8 mouse cellular contexts compared by ENCODE assay signal in the genomic region with DNA sequence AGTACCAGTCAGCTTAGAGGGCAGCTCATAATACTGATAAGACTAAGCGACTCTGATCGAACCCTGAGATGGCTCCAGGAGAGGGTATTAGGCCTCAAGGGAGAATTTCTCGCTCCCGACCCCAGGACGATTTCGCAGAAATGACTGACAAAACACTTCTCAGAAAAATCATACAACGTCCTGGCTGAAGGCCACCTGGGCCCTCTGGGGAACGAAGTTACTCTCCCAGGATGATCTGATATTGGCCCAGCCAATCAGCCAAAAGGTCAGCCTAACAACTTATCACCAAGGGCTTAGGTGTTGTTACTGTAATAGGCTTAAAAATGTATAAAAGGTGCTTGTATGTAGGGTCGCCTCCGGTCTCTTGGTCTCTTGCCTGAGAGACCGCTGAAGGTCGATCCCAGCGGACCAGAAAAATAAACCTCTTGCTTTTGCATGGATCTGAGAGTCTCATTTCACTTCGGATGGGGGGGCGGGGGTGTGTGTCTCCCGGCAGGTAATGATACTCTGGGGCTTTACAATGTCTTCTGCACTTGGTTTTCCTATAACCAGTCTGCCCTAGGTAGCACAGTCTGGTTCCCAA. TPM values are rescaled to one million over a fixed set of nuclear protein-coding genes. Genes with fewer than 3 reads are reported as not detected.
A peak's percentile ranks its signal among the peaks of the same experiment; 100 is the strongest.
DNase-seq lines count a peak whose midpoint lies in the region; ATAC-seq and TF ChIP-seq lines count a peak whose summit lies in the region.

No protein-coding gene starts in this region.

- H3K27me3 ChIP-seq in heart, postnatal 0 days (ENCODE audit: control insufficient read depth, insufficient read depth, low read length) = no peaks in the 10 kb centered on the region
- H3K27me3 ChIP-seq in testis, adult 2 months (ENCODE audit: control insufficient read depth, insufficient read depth, low read length) = no peaks in the 10 kb centered on the region
- H3K27me3 ChIP-seq in kidney, postnatal 0 days (ENCODE audit: insufficient read depth, low read length) = no peaks in the 10 kb centered on the region
- H3K27me3 ChIP-seq in stomach, postnatal 0 days (ENCODE audit: control insufficient read depth, insufficient read depth, low read length) = no peaks in the 10 kb centered on the region

- H3K4me3 ChIP-seq in heart, postnatal 0 days (ENCODE audit: low read depth, low read length) = peak overlapping the region; percentile 61; the same call in 1 of the 2 replicates
- H3K4me3 ChIP-seq in testis, adult 2 months (ENCODE audit: control insufficient read depth, low read depth, low read length) = peak overlapping the region; percentile 98
- H3K4me3 ChIP-seq in kidney, postnatal 0 days (replicated peaks; ENCODE audit: low read depth, low read length) = no peak overlapping the region
- H3K4me3 ChIP-seq in stomach, postnatal 0 days (ENCODE audit: low read depth, low read length) = no peak overlapping the region

- no peak for TF ChIP-seq EP300 in heart, postnatal 0 days (IDR thresholded peaks at IDR 0.05; ENCODE audit: low read depth)
- TF ChIP-seq EP300 in stomach, postnatal 0 days (optimal IDR thresholded peaks at IDR 0.05) = no peak

- ATAC-seq in heart, postnatal 0 days (ENCODE audit: insufficient read depth, low read depth) = no peak
- ATAC-seq in kidney, postnatal 0 days (replicated peaks; ENCODE audit: low FRiP score, low read depth) = no peak
- no peak for ATAC-seq in stomach, postnatal 0 days (ENCODE audit: low FRiP score, low TSS enrichment)

- H3K9me3 ChIP-seq in heart, postnatal 0 days (replicated peaks; ENCODE audit: control insufficient read depth, low read length) = no peaks in the 10 kb centered on the region
- H3K9me3 ChIP-seq in kidney, postnatal 0 days (replicated peaks; ENCODE audit: low read length) = no peaks in the 10 kb centered on the region
- H3K9me3 ChIP-seq in stomach, postnatal 0 days (ENCODE audit: control insufficient read depth, low read length) = no peaks in the 10 kb centered on the region

- no peak overlapping the region for H3K9ac ChIP-seq in heart, postnatal 0 days (replicated peaks; ENCODE audit: low read depth, low read length)
- H3K9ac ChIP-seq in kidney, postnatal 0 days (ENCODE audit: low read depth, low read length) = no peak overlapping the region
- no peak overlapping the region for H3K9ac ChIP-seq in stomach, postnatal 0 days (ENCODE audit: low read length)

- WGBS in heart, postnatal 0 days = 93% methylated on average over 16 of the region's 16 CpGs
- WGBS in kidney, postnatal 0 days = 96% methylated on average over 16 of the region's 16 CpGs
- 93% methylated on average over 16 of the region's 16 CpGs for WGBS in stomach, postnatal 0 days

- H3K36me3 ChIP-seq in heart, postnatal 0 days (replicated peaks; ENCODE audit: control insufficient read depth, insufficient read depth, low read length) = no peaks in the 10 kb centered on the region
- peaks cover 2% of the 10 kb centered on the region for H3K36me3 ChIP-seq in testis, adult 2 months (ENCODE audit: control insufficient read depth, insufficient read depth, low read length)
- 0 out of 2 replicates have a peak, but pooled peaks cover under 1% of the 10 kb centered on the region for H3K36me3 ChIP-seq in kidney, postnatal 0 days (ENCODE audit: insufficient read depth, low read length)
- H3K36me3 ChIP-seq in stomach, postnatal 0 days (ENCODE audit: control insufficient read depth, insufficient read depth, low read length) = no peaks in the 10 kb centered on the region

- no peak for TF ChIP-seq CTCF in heart, postnatal 0 days (IDR thresholded peaks at IDR 0.05; ENCODE audit: low read depth)
- TF ChIP-seq CTCF in testis, adult 2 months (IDR thresholded peaks at IDR 0.05; ENCODE audit: control insufficient read depth, insufficient read depth, insufficient replicate concordance, low read depth, low read length) = no peak
- TF ChIP-seq CTCF in kidney, postnatal 0 days (IDR thresholded peaks at IDR 0.05; ENCODE audit: low read depth) = no peak
- no peak for TF ChIP-seq CTCF in stomach, postnatal 0 days (IDR thresholded peaks at IDR 0.05; ENCODE audit: low read depth)

- no peak for TF ChIP-seq POLR2A in testis, adult 2 months (IDR thresholded peaks at IDR 0.05; ENCODE audit: control insufficient read depth, low read depth, low read length)

- H3K4me2 ChIP-seq in heart, postnatal 0 days (ENCODE audit: low read depth, low read length) = 0 out of 2 replicates have a peak overlapping the region, but pooled peaks have one; percentile 71
- peak overlapping the region; percentile 49 for H3K4me2 ChIP-seq in kidney, postnatal 0 days (ENCODE audit: low read length)
- peak overlapping the region; percentile 70 for H3K4me2 ChIP-seq in stomach, postnatal 0 days (replicated peaks; ENCODE audit: low read depth)

- H3K4me1 ChIP-seq in heart, postnatal 0 days (ENCODE audit: control insufficient read depth, insufficient read depth) = peaks cover 14% of the 10 kb centered on the region
- 0 out of 2 replicates have a peak, but pooled peaks cover 2% of the 10 kb centered on the region for H3K4me1 ChIP-seq in testis, adult 2 months (ENCODE audit: control insufficient read depth, insufficient read depth, low read length)
- H3K4me1 ChIP-seq in kidney, postnatal 0 days (replicated peaks; ENCODE audit: insufficient read depth, low read length) = peaks cover 5% of the 10 kb centered on the region; the same call in 1 of the 2 replicates
- 0 out of 2 replicates have a peak, but pooled peaks cover 4% of the 10 kb centered on the region for H3K4me1 ChIP-seq in stomach, postnatal 0 days (replicated peaks; ENCODE audit: control insufficient read depth, insufficient read depth)

- DNase-seq in heart, postnatal 0 days (ENCODE audit: low spot score) = no peak
- DNase-seq in heart, adult 9 months (ENCODE audit: low spot score in 2 of 2) = no peak
- no peak for DNase-seq in testis, postnatal 14 days (ENCODE audit: low spot score)
- DNase-seq in kidney, postnatal 0 days (ENCODE audit: low spot score) = no peak
- no peak for DNase-seq in stomach, postnatal 0 days (ENCODE audit: low spot score)
- no peak for DNase-seq in gastrocnemius, postnatal 25 days
- DNase-seq in yolk sac, embryonic 10.5 days (ENCODE audit: low spot score) = no peak

- H3K27ac ChIP-seq in heart, postnatal 0 days (ENCODE audit: low read depth) = peak overlapping the region; percentile 89; the same call in 1 of the 2 replicates
- no peak overlapping the region; the same call in 1 of the 2 replicates for H3K27ac ChIP-seq in testis, adult 2 months (ENCODE audit: control insufficient read depth, insufficient read depth, low read depth, low read length)
- peak overlapping the region; percentile 97; the same call in 1 of the 2 replicates for H3K27ac ChIP-seq in kidney, postnatal 0 days
- no peak overlapping the region for H3K27ac ChIP-seq in stomach, postnatal 0 days (replicated peaks)

RNA-seq across cellular contexts. Expression of a gene that starts 0.9 kb away (rescaled TPM):
- 21.3 and 39.8 TPM in 2 replicates for total RNA-seq in heart, postnatal 0 days (2014; rRNA removed; ENCODE audit: low replicate concordance)
- 23.8 and 29.9 TPM in 2 replicates for polyA plus RNA-seq in heart, postnatal 0 days (2015; fragmentation: Nextera tagmentation; extraction: Ambion mirVana)
- polyA plus RNA-seq in testis, adult 2 months (2012; rRNA removed) = 47.5 and 58.4 TPM in 2 replicates
- 34.3 and 36.0 TPM in 2 replicates for polyA plus RNA-seq in kidney, postnatal 0 days (2015; fragmentation: Nextera tagmentation; extraction: Ambion mirVana)
- polyA plus RNA-seq in stomach, postnatal 0 days (2015; fragmentation: Nextera tagmentation; extraction: Ambion mirVana) = 20.1 and 20.2 TPM in 2 replicates
- total RNA-seq in gastrocnemius, postnatal 25 days (2021) = 10 to 100 TPM; 11.4 to 11.6 TPM

RNA-seq across cellular contexts. Expression of a gene that starts 49.8 kb away (rescaled TPM):
- total RNA-seq in heart, postnatal 0 days (2014; rRNA removed; ENCODE audit: low replicate concordance) = 21.8 and 31.7 TPM in 2 replicates
- 19.9 and 22.4 TPM in 2 replicates for polyA plus RNA-seq in heart, postnatal 0 days (2015; fragmentation: Nextera tagmentation; extraction: Ambion mirVana)
- 12.6 and 17.5 TPM in 2 replicates for polyA plus RNA-seq in testis, adult 2 months (2012; rRNA removed)
- 22.7 and 26.0 TPM in 2 replicates for polyA plus RNA-seq in kidney, postnatal 0 days (2015; fragmentation: Nextera tagmentation; extraction: Ambion mirVana)
- polyA plus RNA-seq in stomach, postnatal 0 days (2015; fragmentation: Nextera tagmentation; extraction: Ambion mirVana) = 12.6 and 12.9 TPM in 2 replicates
- 10 to 100 TPM in 1 of 2 experiments, 1 to 10 TPM in 1; 7.7 to 11.1 TPM for total RNA-seq in gastrocnemius, postnatal 25 days (2021)

RNA-seq across cellular contexts. Expression of a gene that starts 59.5 kb away (rescaled TPM):
- total RNA-seq in heart, postnatal 0 days (2014; rRNA removed; ENCODE audit: low replicate concordance) = not detected in 2 replicates
- polyA plus RNA-seq in heart, postnatal 0 days (2015; fragmentation: Nextera tagmentation; extraction: Ambion mirVana) = not detected in 2 replicates
- polyA plus RNA-seq in testis, adult 2 months (2012; rRNA removed) = not detected in 2 replicates
- polyA plus RNA-seq in kidney, postnatal 0 days (2015; fragmentation: Nextera tagmentation; extraction: Ambion mirVana) = not detected in 2 replicates
- polyA plus RNA-seq in stomach, postnatal 0 days (2015; fragmentation: Nextera tagmentation; extraction: Ambion mirVana) = not detected in 2 replicates
- total RNA-seq in gastrocnemius, postnatal 25 days (2021) = not detected

Comparison
In these comparisons a context has a peak if more than half of its experiments do, and no peak if none do; other contexts are left out.
1. H3K27ac ChIP-seq: peak in heart, postnatal 0 days (single experiment) and kidney, postnatal 0 days (single experiment); none in testis, adult 2 months (single experiment) and stomach, postnatal 0 days (single experiment).
2. H3K4me3 ChIP-seq: peak in heart, postnatal 0 days (single experiment) and testis, adult 2 months (single experiment); none in kidney, postnatal 0 days (single experiment) and stomach, postnatal 0 days (single experiment).
3. Peak in every context shown above with its lines, with median percentiles within 50 percentile points of each other: H3K4me2 ChIP-seq.